In the genomic region with DNA sequence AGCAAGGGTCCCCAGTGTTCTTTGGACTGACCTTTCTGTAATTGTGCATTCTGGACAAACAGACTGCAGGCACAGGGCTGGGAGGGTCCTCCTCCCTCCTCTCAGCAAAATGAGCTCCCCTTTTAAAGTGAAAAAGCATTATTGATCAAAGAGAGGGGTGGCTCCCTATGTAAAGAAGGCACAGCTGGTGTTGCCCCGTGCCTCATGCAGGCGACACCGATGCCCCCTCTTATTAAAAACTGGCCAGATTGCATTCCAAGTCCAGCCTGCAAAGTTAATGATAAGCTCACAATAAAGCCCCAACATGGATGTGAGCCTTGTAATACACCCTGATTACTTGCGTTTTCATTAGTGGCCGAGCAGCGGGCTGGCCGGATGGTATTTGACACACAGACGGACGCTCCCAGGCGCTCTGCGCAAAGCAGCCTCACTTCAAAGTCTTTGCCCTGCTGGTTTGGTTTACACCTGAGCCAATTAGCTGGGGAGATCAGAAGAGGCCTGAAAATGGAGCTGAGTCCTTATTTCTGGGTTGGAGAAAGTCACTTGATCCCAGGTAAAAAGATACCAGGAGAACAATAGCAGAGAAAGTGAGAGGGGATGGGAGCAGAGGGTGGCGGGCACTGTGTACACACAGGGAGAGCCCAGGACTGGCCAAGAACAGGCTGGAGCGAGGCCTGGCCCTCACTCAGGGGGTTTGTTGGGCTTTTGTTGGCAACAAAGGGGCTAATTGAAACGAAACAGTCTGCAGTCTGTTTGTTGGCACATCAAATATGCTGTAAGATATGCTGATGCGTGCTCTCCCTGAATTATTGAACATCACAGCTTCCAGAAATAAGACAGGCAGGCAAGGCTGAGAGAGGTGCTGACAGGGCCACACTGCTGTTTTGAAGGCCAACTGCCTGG, we compare ENCODE assay signal across 11 mouse cellular contexts.
DNase-seq lines count a peak whose midpoint lies in the region; ATAC-seq and TF ChIP-seq lines count a peak whose summit lies in the region.
"Had no signal": no experiment of that assay in that cellular context is flagged by ENCODE, and none has a peak within 500 bp of the region (broad histone marks: within the 10 kb centered on the region; RNA-seq: fewer than 3 reads in every experiment).

No protein-coding gene starts in this region.

- no peaks in the 10 kb centered on the region for H3K36me3 ChIP-seq in forebrain, embryonic 16.5 days (ENCODE audit: control insufficient read depth, insufficient read depth)
- H3K36me3 ChIP-seq in midbrain, embryonic 13.5 days = no peaks in the 10 kb centered on the region

- peak; percentile 88 for ATAC-seq in forebrain, embryonic 16.5 days
- ATAC-seq in midbrain, embryonic 13.5 days = peak; percentile 89

- no peaks in the 10 kb centered on the region for H3K27me3 ChIP-seq in forebrain, embryonic 16.5 days (replicated peaks; ENCODE audit: control insufficient read depth, insufficient read depth, low read length)
- peaks cover 9% of the 10 kb centered on the region for H3K27me3 ChIP-seq in midbrain, embryonic 13.5 days

- TF ChIP-seq CTCF in brain, embryonic 14.5 days (IDR thresholded peaks at IDR 0.05; ENCODE audit: borderline replicate concordance, extremely low read depth, insufficient read depth, insufficient read length) = no peak

- H3K9me3 ChIP-seq in forebrain, embryonic 16.5 days (ENCODE audit: control insufficient read depth, low read length) = no peaks in the 10 kb centered on the region
- H3K9me3 ChIP-seq in midbrain, embryonic 13.5 days = no peaks in the 10 kb centered on the region

- DNase-seq in heart, adult 11 months = peak; percentile 81
- DNase-seq in heart, adult 8-10 months (ENCODE audit: low spot score) = no peak
- peak; percentile 79 for DNase-seq in brain, embryonic 14.5 days (ENCODE audit: low read depth)
- DNase-seq in thymus, postnatal 14 days = no peak
- DNase-seq in heart, adult 18-20 months = no peak
- DNase-seq in urinary bladder, postnatal 36 days (ENCODE audit: low spot score in 2 of 2) = no peak
- DNase-seq: adrenal gland, adult 2 months; cerebellum, postnatal 25 days; layer of hippocampus, postnatal 36 days had no signal

- no peak overlapping the region for H3K9ac ChIP-seq in forebrain, embryonic 16.5 days (replicated peaks; ENCODE audit: low read depth, low read length)
- no peak overlapping the region for H3K9ac ChIP-seq in midbrain, embryonic 13.5 days (replicated peaks)

- no peak overlapping the region for H3K27ac ChIP-seq in forebrain, embryonic 16.5 days (ENCODE audit: low read length)
- peak overlapping the region; percentile 74 for H3K27ac ChIP-seq in midbrain, embryonic 13.5 days

- peaks cover 10% of the 10 kb centered on the region for H3K4me1 ChIP-seq in forebrain, embryonic 16.5 days (replicated peaks; ENCODE audit: control insufficient read depth, insufficient read depth, low read length)
- peaks cover 21% of the 10 kb centered on the region for H3K4me1 ChIP-seq in midbrain, embryonic 13.5 days (replicated peaks)

- no peak overlapping the region for H3K4me3 ChIP-seq in forebrain, embryonic 16.5 days (replicated peaks; ENCODE audit: low read length)
- H3K4me3 ChIP-seq in midbrain, embryonic 13.5 days (replicated peaks) = no peak overlapping the region

- TF ChIP-seq POLR2A in brain, embryonic 14.5 days (IDR thresholded peaks at IDR 0.05; ENCODE audit: borderline replicate concordance, extremely low read depth, insufficient read depth, insufficient read length, poor library complexity, severe bottlenecking) = no peak

- 8% methylated on average over 15 of the region's 15 CpGs for WGBS in forebrain, embryonic 16.5 days
- 9% methylated on average over 15 of the region's 15 CpGs for WGBS in midbrain, embryonic 13.5 days

- peak overlapping the region; percentile 33 for H3K4me2 ChIP-seq in forebrain, embryonic 16.5 days (ENCODE audit: low read length)
- peak overlapping the region; percentile 30 for H3K4me2 ChIP-seq in midbrain, embryonic 13.5 days (replicated peaks)

Comparison
In these comparisons a context has a peak if more than half of its experiments do, and no peak if none do; other contexts are left out.
1. DNase-seq: peak in heart, adult 11 months (single experiment) and brain, embryonic 14.5 days (single experiment); none in heart, adult 8-10 months (single experiment), thymus, postnatal 14 days (single experiment), heart, adult 18-20 months (0 of 2) and urinary bladder, postnatal 36 days (0 of 2).